Mouse (Mus musculus): ENCODE measurements around the gene Odf3l2. TPM values are rescaled to one million over a fixed set of nuclear protein-coding genes. Genes with fewer than 3 reads are reported as not detected.

Odf3l2 gene
- polyA plus RNA-seq, 1 experiment: not detected

DNA sequence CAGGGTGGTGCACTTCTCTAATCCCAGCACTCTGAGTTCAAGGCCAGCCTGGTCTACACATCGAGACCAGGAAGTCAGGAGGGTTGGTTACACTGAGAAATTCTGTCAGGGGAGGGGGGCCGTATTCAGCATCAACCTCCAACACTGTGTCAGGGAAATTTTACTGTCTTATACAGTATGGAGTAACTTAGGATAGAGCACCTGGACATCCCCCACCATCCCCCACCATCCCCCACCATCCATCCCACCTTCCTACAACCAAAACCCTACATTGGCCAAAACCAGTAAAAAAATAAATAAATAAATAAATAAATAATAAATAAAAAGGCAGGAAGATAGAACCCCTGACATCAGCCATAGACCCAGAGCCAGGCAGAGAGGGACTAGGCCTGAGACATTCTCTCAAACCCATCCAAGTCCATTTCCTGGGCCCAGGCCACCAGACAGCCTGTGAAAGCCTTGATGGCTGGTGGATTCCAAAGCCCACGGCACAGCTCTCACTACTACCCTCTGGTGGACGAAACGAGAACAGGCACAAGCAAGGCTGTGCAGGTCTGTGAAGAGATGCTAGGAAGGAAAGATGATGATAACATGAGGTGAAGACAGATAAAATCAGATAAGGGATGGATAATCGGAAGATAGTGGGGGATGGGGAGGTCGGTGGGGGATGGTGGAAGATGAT lies 3.7 kb upstream of the Odf3l2 start:
- H3K79me3 ChIP-seq (ENCODE audit: low read depth): no peaks in the 10 kb centered on the region
- no peaks in the 10 kb centered on the region for H3K79me2 ChIP-seq (ENCODE audit: control insufficient read depth, insufficient read depth)
- H3K4me3 ChIP-seq (ENCODE audit: insufficient read depth, poor library complexity, severe bottlenecking): no peak overlapping the region
- H3K27me3 ChIP-seq (ENCODE audit: control insufficient read depth, insufficient read depth, insufficient read length): peaks cover 42% of the 10 kb centered on the region
- TF ChIP-seq CEBPB (IDR thresholded peaks at IDR 0.05; ENCODE audit: low read depth): no peak
- TF ChIP-seq CTCF (IDR thresholded peaks at IDR 0.05; ENCODE audit: control insufficient read depth, insufficient read depth, insufficient read length): peak; percentile 54
- no peaks in the 10 kb centered on the region for H3K36me3 ChIP-seq (ENCODE audit: control insufficient read depth, insufficient read depth)
- H3ac ChIP-seq (ENCODE audit: control insufficient read depth, insufficient read length, low read depth): no peak overlapping the region

DNA sequence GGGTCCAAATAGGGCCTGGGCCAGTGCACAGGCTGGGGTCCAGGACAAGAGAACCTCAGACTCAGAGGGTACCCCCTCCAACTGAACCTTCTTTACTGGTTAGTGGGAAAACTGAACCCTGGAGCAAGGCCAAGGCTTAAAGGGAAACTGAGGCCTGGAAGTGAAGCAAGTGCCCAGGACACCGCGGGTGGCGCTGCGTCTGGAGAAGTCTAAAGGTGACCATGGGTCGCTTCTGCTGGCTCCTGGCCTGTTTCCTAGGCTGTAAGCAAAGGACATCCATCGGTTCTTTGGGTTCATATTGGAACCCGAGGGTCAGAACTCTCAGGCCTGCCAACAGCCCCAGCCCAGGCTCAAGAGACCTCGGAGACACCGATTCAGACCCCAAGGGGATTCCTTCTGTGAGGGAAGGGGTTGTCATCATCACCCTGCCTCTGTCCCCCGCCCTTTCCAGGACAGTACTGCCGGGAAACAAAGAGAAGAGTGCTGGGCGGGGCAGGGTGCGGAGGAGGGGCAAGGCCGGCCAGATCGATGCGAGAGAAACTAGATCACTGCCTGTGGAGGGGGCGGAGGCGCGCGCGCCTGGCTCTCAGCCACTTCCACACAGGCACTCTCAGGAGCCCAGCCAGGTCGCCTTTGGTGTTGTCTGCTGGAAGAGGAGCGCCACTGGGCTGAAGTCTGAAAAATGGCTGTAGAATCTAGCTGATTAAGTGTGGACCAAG lies 6.9 kb downstream of the Odf3l2 start:
- Histone ChIP-seq H3ac (ENCODE audit: control insufficient read depth, insufficient read length, low read depth) (no peak overlapping the region), H3K27me3 (ENCODE audit: control insufficient read depth, insufficient read depth, insufficient read length) (peaks cover 22% of the 10 kb centered on the region), H3K36me3 (ENCODE audit: control insufficient read depth, insufficient read depth) (no peaks in the 10 kb centered on the region), H3K4me3 (ENCODE audit: insufficient read depth, poor library complexity, severe bottlenecking) (no peak overlapping the region), H3K79me2 (ENCODE audit: control insufficient read depth, insufficient read depth) (no peaks in the 10 kb centered on the region), H3K79me3 (ENCODE audit: low read depth) (no peaks in the 10 kb centered on the region)
- TF ChIP-seq USF1 (IDR thresholded peaks at IDR 0.05; ENCODE audit: low read depth) (no peak), FOSL1 (IDR thresholded peaks at IDR 0.05; ENCODE audit: insufficient read depth, low read length, poor library complexity, severe bottlenecking) (no peak), CTCF (IDR thresholded peaks at IDR 0.05; ENCODE audit: control insufficient read depth, insufficient read depth, insufficient read length) (no peak)

DNA sequence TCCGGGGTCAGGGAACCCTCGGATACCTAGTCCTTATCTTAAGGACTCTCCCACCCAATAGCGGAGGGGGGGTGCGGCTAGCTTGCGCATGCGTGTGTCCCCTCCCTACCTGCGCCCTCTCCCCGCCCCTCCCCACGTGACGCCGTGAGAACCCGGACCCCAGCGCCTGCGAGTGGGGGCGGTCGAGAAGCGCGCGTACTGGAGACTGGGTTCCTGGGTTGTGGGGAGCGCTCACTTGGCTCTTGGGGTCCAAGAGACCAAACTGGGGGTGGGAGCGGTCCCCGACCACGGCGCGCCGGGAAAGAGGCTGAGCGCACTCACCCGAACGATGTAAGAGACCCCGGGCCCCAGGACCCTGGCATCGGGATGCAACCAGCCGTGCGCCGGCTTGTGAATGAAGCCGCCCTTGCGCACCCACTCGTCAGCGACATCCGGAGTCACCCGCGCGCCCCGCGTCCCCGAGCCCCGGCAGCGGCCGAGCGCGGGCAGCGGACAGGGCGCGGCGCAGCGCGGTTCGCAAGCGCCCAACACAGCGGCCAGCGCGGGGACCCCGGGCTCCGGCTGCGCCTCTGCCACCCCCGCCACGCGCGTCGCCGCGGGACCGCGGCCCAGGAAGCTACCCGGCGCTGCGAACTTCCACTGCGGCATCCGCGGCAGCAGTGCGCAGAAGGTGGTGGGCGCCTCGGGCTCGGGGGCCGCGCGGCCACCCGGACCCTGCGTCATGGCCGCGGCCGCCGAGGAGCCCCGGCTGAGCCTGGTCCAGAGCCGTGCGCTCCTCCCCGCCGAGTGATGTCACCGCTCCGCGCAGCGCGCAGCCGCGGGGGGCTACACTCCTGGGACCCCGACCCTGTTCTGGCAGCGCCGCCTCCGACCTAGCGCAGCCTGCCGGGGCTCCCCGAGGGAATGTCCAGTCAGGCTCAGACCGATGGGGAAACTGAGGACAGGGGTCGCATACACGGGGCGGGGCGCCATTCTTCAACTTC lies 8.1 kb downstream of the Odf3l2 start, which contains the start of gene Shc2:
TSS of gene Shc2 (minus strand) at position 791 of the 983 bp plus-strand sequence.
- H3K27me3 ChIP-seq (ENCODE audit: control insufficient read depth, insufficient read depth, insufficient read length): peaks cover 18% of the 10 kb centered on the region
- no peaks in the 10 kb centered on the region for H3K36me3 ChIP-seq (ENCODE audit: control insufficient read depth, insufficient read depth)
- peak within 1 kb of the TSS; percentile 14 for H3K4me3 ChIP-seq (ENCODE audit: insufficient read depth, poor library complexity, severe bottlenecking)
- peak within 1 kb of the TSS; percentile 92 for H3ac ChIP-seq (ENCODE audit: control insufficient read depth, insufficient read length, low read depth)
- TF ChIP-seq CEBPB (IDR thresholded peaks at IDR 0.05; ENCODE audit: low read depth): no peak
- no peak for TF ChIP-seq MYOD1 (IDR thresholded peaks at IDR 0.05; ENCODE audit: control insufficient read depth, insufficient read length, low read depth)
- no peak for TF ChIP-seq MYOG (IDR thresholded peaks at IDR 0.05; ENCODE audit: control insufficient read depth, extremely low read depth, insufficient read length)
- TF ChIP-seq FOSL1 (IDR thresholded peaks at IDR 0.05; ENCODE audit: insufficient read depth, low read length, poor library complexity, severe bottlenecking): no peak
- TF ChIP-seq MAX (IDR thresholded peaks at IDR 0.05): no peak
- TF ChIP-seq CTCF (IDR thresholded peaks at IDR 0.05; ENCODE audit: control insufficient read depth, insufficient read depth, insufficient read length): no peak
- TF ChIP-seq USF1 (IDR thresholded peaks at IDR 0.05; ENCODE audit: low read depth): no peak
- no peaks in the 10 kb centered on the region for H3K79me2 ChIP-seq (ENCODE audit: control insufficient read depth, insufficient read depth)
- no peaks in the 10 kb centered on the region for H3K79me3 ChIP-seq (ENCODE audit: low read depth)

DNA sequence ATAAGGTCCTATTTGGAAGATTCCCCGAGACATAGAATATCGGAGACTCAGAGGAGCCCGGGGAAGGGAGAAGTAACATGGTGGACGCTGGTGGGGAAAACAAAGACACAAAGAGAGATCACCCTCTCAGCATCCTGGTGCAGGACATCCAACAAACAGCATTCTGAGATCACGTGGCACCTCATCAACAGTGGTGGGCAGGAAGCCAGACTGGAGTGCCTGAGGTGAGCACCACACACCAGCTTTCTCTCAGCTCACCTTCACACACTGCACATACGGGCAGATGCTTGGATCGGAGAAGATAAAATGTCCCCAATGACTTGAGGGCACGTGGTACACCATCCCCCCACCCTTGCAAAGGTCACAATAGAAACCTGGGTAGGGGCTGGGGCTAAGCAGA lies 9.3 kb downstream of the Odf3l2 start:
- Histone ChIP-seq H3K79me2 (ENCODE audit: control insufficient read depth, insufficient read depth) (no peaks in the 10 kb centered on the region), H3K79me3 (ENCODE audit: low read depth) (no peaks in the 10 kb centered on the region), H3ac (ENCODE audit: control insufficient read depth, insufficient read length, low read depth) (no peak overlapping the region), H3K4me3 (ENCODE audit: insufficient read depth, poor library complexity, severe bottlenecking) (no peak overlapping the region), H3K27me3 (ENCODE audit: control insufficient read depth, insufficient read depth, insufficient read length) (peaks cover 17% of the 10 kb centered on the region), H3K36me3 (ENCODE audit: control insufficient read depth, insufficient read depth) (no peaks in the 10 kb centered on the region)
- TF ChIP-seq CTCF (IDR thresholded peaks at IDR 0.05; ENCODE audit: control insufficient read depth, insufficient read depth, insufficient read length) (no peak), MYOG (IDR thresholded peaks at IDR 0.05; ENCODE audit: control insufficient read depth, extremely low read depth, insufficient read length) (no peak), USF1 (IDR thresholded peaks at IDR 0.05; ENCODE audit: low read depth) (no peak), FOSL1 (IDR thresholded peaks at IDR 0.05; ENCODE audit: insufficient read depth, low read length, poor library complexity, severe bottlenecking) (no peak), MYOD1 (IDR thresholded peaks at IDR 0.05; ENCODE audit: control insufficient read depth, insufficient read length, low read depth) (no peak), MAX (IDR thresholded peaks at IDR 0.05) (no peak), CEBPB (IDR thresholded peaks at IDR 0.05; ENCODE audit: low read depth) (no peak)

DNA sequence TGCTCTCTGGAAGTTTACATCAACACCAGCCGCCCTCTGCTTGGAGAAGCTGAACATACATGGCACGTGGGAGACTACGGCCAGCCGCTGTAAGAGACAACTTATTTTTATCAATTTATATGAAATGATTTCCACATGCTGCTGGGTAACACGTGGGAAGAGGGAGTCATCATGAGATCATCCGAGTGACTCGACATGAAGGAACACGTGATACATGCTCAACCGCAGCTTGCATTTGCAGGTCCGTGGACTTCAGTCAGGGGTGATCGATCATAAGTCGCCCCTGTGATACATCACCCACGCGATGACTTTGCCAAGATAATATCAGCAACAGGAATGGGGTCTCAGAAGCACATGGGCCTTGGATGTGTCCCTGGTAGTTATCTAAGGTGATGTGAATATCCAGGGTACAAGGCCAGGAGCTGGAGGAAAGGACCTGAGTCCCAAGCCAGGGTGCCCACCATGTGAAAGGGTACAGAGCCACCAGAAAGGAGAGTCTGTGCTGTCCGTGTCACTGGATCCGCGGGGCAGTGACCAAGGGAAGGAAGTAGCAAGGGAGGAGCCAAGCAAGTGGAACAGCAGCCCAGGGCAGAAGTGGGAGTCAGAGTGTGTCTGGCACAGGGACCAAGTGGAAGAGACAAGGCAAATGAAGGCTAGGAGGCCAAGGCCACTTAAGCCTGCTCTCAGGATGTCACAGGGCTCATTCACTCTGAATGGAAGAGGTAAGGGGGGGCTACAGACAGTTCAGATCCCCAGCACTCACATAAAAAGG lies 12.3 kb downstream of the Odf3l2 start:
- H3K79me3 ChIP-seq (ENCODE audit: low read depth): no peaks in the 10 kb centered on the region
- no peaks in the 10 kb centered on the region for H3K79me2 ChIP-seq (ENCODE audit: control insufficient read depth, insufficient read depth)
- no peaks in the 10 kb centered on the region for H3K36me3 ChIP-seq (ENCODE audit: control insufficient read depth, insufficient read depth)
- TF ChIP-seq USF1 (IDR thresholded peaks at IDR 0.05; ENCODE audit: low read depth) (peak; percentile 97), FOSL1 (IDR thresholded peaks at IDR 0.05; ENCODE audit: insufficient read depth, low read length, poor library complexity, severe bottlenecking) (peak; percentile 83), MYOD1 (IDR thresholded peaks at IDR 0.05; ENCODE audit: control insufficient read depth, insufficient read length, low read depth) (peak; percentile 12), MAX (IDR thresholded peaks at IDR 0.05) (peak; percentile 97), MYOG (IDR thresholded peaks at IDR 0.05; ENCODE audit: control insufficient read depth, extremely low read depth, insufficient read length) (no peak), CTCF (IDR thresholded peaks at IDR 0.05; ENCODE audit: control insufficient read depth, insufficient read depth, insufficient read length) (no peak), CEBPB (IDR thresholded peaks at IDR 0.05; ENCODE audit: low read depth) (peak; percentile 71)
- peaks cover 13% of the 10 kb centered on the region for H3K27me3 ChIP-seq (ENCODE audit: control insufficient read depth, insufficient read depth, insufficient read length)
- H3ac ChIP-seq (ENCODE audit: control insufficient read depth, insufficient read length, low read depth): peak overlapping the region; percentile 39
- H3K4me3 ChIP-seq (ENCODE audit: insufficient read depth, poor library complexity, severe bottlenecking): no peak overlapping the region
